Mouse (Mus musculus): ENCODE data around the gene Bcar1.

Gene Bcar1

DNA sequence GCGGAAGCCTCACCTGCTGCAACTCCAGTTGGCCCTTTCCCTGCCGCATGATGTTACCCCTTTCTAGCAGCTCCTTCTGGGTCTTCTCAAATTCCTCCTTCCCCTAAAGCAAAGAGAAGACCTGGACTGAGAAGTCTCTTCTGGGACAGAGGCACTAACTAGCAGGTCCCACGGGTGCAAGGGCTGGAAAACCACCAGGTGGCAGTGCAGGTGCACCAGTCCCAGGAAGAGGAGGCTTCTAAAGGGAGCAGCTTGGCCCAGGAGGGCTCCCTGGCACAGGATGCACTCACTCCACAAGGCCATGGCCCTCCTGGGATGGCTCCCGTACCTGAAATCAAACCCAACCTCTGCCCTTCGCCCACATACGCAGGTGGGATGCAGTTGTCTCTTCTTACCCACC is 31.0 kb downstream of the Bcar1 start:
- DNase-seq, result peak; percentile 79

DNA sequence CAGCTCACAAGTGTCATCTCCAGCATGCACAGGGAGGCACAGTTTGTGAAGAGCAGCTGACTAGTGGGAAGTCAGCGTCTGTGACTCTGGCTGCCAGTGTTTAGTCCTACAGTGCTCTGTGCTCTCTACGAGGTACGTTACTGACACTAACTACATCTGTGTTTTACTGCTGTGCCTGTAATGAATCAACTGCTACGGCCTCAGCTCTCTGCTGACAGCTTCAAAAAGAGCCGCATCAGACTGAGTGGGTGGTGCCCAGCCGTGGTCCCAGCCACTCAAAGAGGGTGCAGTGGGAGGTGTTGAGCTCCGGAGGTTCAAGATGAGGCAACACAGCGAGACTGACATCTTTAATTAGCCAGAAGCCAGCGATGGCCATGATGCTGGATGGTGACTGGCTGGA is 31.5 kb downstream of the Bcar1 start:
- DNase-seq, result no peak

DNA sequence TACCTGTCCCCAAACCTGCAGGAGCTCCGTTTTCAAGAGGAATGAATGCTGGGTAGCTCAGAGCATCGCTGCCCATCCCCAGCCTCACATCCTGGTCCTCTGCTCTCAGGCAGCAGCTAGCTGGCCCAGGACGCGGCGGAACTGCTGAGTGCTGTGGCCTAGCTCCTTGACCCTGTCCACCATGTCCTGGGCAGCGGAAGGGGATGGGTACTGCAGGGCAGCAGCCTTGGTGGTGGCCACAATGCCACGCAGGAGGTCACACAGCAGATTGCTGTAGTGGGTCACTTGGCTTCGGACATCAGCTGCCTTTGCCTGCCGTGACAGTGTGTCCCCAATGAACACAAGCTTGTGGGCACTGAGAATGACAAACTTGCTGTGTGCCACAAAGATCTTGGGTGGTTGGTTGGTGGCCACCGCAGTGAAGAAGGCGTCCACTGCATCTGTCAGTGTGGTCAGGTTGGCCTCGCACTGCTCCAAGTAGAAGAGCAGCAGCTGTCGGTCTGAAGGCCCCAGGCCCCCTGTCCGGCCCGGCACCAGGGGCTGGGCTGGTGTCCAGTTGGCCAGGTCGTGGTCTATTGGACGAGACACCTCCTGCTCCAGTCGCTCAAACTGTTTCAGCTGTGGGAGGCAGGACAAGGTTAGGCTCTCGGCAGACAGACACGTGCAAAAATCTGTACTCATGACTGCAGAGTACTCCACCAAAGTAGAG is 32.7 kb downstream of the Bcar1 start:
- no peak for DNase-seq

DNA sequence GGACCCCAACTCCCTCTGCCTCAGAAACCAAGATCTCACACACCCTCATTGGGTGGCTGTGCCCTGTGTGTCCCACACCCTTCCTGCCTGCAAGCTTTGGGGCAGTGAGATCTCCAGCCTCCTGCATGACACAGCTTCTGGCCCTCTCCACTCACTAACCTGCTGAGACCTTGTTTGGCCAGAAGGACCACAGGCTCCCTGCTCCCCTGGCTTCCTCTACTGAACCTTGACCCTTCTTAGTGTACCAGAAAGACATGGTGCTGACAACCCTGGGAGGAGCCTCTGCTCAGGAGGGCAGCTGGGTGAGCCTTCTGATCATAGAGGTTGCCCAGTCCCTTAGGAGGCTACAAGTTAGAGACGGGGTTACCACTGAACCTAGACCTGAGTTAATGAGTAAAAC is 34.4 kb downstream of the Bcar1 start:
- DNase-seq, result no peak

DNA sequence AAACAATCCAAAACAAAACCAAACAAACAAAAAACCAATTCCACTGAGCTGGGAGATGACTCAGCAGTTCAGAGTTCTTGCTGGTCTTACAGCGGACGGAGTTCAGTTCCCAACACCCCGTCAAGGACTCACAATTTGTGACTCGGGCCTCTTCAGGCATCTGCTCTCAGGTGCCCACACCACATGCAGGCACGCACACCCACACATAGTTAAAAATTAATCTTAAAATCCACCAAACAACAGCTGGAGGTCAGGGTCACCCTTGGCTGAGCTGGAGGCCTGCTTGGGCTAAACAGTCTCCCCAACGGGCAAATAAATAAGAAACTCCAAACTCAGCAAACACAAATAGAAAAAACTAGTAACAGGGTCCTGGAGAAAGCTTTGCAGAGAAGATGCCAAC is 35.3 kb downstream of the Bcar1 start:
- DNase-seq, result no peak

DNA sequence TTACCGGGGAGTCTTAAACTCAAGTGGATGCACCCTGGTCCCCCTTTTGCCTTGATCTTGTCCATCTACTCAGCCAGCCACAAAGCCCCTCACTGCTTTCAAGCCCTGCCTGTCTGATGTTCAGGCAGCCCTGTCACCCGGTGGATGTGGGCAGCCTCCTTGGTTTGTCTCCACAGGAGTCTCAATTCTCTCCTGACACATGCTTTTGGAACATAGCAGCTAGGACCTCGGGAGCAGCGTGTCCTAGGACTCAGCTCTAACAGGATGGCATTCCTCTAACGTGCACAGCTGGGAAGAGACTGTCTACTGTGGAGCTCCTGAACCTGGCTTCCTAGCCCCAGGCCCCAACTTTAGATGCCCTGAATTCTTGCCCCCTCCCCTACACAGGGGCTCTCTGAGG is 37.9 kb downstream of the Bcar1 start:
- DNase-seq, result no peak

DNA sequence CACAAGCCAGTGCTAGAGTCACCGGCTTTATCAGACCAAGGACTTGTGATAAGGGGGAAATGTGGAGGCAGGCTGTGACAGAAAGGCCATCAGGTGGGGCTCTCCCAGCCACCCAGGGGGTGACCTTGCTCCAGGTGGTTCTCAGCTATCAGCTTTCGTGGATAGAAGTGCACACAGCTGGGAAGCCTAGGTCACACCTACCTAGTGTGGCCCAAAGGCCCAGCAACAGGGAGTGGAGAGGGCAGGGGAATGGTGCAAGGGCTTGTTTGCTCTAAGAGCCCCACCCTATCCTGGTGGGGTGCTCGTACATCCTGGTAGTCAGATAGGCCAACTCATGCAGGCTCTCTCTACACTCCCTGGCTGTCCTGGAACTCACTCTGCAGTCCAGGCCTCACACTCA is 38.4 kb downstream of the Bcar1 start:
- DNase-seq, result no peak

DNA sequence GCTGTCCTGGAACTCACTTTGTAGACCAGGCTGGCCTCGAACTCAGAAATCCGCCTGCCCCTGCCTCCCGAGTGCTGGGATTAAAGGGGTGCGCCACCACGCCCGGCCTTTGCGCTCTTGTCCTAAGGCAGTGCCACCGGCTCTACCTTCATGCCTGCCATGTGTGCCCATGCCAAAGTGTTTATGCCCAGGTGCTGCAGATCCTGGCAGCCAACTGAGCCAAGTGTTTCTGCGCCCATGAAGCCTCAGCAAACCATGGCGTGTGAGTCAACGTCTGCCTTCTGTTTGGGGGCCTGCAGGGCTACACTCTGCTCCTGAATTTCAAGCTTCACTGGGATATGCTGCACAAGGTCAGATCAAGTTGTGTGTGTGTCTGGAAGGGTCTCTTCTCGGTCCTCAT is 39.0 kb downstream of the Bcar1 start:
- DNase-seq, result no peak

DNA sequence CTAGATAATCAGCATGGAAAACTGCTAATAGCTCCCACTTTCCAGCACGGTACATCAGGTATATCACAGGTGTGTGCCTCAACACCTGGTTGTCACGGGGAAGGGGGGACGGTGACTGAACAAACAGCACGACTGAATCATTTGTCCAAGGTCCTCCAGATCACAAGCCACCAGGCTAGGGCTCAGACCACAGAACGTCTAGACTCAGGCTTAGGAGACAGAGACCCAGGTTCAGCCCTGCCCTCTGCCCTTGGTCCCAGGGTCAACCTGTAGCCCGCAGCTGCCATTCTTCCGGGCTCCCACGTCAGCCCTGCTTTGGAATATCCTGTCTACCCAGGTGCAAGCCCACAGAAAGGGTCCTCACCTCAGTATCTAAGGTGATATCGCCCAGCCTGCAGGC is 42.2 kb downstream of the Bcar1 start:
- no peak for DNase-seq

DNA sequence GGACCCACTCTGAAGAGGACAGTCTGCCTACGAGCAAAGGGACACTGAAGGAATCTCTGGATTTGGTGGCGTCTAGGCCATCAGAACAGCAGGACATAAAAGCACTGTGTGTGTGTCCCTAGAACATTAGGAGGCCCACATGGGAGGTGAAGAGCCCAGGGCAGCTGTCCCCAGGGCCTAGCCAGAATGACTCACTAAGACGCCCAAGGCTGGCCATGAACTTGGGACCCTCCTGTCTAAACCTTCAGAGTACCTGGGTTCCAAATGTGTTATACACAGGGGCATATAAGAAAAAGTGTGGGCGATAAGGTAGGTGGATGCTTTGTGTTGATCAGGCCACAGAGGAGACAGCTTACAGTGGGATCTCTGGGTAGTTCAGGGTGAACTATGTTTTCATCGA is 42.9 kb downstream of the Bcar1 start:
- no peak for DNase-seq

DNA sequence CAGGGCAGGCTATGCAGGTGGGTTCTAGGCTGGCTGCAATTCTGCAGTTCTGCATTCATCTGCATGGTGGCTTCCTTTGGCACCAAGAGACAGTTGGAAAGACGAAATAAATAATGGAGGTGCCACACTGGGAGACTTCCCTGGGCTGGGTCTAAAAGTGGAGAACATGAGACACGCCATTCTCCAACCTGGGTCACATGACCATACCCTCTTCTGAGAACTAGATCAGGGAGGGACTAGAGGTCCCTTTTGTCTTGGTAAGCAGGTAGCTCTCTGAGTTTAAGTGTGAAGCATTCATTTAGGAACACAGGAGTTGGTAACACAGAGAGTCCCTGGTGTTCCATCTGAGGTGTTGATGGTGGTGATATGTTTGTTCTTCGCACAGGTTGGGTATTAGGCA is 43.4 kb downstream of the Bcar1 start:
- DNase-seq, result no peak

DNA sequence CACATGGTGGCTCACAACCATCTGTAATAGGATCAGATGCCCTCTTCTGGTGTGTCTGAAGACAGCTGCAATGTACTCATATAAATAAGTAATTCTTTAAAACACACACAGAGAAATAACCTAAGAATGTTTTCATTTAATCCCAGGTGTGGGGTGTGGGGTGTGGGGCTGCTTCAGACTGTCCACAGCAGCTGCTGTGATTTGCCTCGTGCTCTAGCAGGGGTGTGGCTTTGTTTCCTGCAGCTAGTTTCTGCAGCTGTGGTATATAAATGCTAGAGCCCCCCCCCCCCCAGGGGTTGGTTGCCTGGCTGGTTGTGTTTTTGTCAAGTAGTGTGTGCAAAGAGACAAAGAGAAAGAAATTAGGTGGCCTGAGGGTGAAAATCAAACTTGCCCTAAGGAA is 44.6 kb downstream of the Bcar1 start:
- no peak for DNase-seq

DNA sequence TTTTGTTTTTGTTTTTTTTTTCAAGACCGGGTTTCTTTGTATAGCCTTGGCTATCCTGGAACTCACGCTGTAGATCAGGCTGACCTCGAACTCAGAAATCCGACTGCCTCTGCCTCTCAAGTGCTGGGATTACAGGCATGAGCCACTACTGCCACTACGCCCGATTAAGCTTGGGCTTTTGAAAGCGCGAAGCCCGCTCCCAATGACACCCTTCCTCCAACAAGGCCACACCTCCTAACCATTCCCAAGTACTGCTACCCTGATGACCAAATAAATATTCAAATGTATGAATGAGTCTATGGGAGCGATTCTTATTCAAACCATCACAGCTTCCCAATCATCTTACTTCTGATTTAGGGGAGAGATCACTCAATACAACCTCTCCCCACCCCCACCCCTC is 46.0 kb downstream of the Bcar1 start:
- DNase-seq, result no peak

DNA sequence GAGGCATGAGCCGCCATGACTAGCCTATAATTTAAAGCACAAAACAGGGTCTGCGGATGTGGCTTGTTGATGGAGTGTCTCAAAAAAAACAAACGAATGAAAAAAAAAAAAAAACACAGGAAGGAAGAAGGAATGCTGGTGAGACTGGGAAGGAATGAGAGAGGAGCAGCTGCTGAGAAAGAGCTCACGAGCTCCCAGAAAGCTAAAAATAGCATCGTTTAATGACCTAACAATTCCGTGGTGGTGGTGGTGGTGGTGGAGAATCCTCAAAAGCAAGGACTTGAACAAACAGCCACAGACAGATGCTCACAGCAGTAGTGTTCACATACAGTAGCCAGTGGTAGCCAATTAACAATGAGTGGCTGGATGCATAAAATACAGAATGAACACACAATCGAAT is 48.2 kb downstream of the Bcar1 start:
- no peak for DNase-seq

DNA sequence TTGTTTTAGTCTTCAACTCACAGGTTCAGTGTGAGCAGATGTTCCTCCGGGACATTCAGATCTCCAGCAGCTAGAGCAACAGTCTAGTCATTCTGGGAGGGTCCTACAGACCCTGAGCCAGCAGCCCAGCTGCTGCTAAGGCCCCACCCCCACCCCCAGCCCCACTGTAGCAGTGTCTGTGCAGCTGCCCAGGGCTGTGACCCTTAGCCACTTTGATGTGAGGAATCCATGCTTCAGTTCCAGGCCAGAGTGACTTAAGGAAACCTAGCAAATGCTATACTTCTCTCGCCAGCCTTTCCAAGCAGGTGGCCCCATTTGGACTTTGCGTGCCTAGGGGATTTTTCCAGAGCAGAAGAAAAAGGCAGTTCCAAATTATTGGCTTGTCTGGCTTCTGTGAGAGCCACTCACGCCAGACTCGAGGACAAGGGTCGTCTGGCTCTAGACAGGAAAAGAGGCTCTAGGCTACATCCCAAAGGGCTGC is 50.3 kb downstream of the Bcar1 start:
- no peak for DNase-seq

DNA sequence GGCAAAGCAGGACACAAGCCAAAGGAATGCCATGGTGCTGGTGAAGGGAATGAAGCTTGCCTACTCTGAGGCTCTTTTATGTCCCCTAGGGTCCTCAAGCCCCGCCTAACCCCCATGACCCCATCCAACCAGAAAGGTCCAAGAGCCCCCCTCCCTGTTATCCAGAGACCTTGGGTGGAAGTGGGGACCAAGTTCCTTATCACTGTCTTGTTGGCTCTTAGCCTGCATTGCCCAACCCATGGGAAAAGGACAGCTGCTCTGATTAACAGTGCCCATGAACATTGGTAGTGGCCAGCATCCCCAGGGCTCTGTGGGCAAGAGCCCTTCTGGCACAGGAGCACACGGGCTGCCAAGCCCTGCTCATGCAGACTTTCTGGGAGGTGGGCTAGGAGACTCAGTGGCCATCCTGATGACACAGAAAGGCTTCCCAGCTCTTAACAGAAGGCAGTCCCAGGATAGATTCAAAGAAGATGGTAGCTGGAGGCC is 52.6 kb downstream of the Bcar1 start, which contains the start of gene Ctrb1:
Gene Ctrb1, minus strand, starts transcription at position 51 of the 486 bp plus-strand sequence.
- no peak for DNase-seq

DNA sequence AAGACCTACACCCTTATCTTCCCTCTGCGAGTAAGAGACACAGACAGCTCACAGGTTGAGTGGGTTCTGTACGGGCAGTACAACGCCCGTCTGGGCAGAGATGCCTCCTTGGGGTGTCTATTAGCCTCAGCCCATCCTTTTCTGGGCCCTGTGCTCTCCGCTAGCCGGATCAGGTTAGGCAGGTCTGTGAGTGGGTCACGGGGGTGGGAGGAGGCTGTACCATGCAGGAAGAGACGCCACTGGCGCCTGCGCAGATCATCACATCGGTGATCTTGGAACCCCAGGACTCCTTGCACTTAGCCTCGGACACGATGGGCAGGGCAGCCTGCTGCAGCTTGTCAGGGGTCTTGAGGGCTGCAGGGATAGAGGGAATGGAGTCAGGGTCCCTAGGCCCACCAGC is 56.7 kb downstream of the Bcar1 start:
- DNase-seq, result no peak

DNA sequence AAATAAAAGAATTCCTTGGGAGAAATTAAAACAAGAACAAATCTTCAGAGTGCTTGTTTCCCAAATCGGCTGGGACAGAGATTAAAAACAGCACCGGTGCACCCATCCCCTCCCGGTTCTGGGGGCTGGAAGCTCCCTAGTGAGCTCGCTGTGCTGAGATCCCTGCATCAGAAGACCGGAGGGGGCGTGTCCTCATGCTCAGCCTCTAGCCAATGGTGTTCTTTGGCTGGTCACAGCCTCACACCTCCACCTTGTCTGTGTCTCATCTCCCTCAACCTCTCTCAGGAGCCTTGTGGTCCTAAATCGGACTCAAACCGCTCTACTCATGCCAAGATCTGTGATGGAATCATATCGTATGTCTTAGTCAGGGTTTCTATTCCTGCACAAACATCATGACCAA is 61.1 kb downstream of the Bcar1 start:
- DNase-seq, result no peak

DNA sequence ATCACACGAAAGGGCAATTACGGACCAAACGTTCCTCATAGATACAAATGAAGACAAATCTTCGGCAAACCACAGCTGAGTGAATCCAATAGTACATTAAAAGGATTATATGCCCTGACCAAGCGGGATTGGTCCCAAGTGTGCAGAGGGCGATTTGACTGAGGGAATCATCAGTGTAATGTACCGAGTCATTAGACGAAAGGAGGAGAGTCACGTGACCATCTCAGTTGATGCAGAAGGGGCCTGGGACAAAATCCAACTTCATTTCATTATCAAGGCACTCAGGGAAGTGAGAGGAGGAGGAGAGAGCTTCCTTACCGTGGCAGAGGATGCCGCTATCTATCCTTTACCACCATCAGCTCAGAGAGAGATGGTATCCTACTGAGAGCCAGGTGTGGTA is 62.5 kb downstream of the Bcar1 start:
- no peak for DNase-seq

DNA sequence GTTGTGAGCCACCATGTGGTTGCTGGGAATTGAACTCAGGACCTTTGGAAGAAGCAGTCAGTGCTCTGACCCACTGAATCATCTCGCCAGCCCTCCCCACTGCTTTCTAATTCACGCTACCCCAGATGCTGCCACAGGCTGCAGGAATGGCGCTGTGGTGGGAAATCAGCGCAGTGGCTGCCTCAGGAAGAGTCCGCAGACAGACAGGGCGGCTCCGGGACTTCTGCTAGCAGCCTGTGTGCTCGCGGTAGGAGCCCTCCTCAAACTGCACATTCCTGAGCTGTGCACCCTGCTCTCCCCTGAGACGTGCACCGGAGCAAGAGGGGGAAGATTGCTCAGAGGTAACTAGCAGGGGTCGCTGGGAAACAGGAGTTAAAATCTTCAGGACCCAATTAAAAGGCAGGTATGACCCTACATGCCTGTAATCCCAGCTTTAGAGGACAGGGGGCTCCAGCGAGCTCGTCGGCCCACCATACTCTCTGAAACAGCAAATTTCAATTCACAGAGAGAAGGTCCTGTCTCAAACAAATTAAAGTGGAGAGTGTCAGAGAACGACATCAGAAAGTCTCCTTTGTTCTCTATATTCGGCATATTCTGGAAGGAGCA is 63.1 kb downstream of the Bcar1 start:
- DNase-seq, result peak; percentile 36

DNA sequence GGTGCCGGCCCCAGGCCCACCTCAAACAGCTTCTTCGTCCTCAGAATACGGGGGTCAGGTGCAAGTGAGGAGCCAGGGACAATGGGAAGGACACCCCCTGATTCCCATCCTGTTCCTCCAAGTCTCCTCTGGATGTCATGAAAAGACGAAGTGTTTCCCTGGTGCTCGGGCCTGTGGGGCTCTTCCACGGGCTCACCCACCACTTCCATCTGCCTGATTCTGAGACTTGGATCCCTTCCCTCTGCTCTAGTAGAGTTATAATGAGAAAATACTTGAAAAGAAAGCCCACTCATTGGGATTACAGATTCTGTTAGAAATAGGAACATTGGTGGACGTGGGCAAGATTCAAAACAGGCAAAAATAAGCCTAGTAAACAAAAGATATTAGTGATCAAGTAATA is 64.8 kb downstream of the Bcar1 start:
- no peak for DNase-seq

DNA sequence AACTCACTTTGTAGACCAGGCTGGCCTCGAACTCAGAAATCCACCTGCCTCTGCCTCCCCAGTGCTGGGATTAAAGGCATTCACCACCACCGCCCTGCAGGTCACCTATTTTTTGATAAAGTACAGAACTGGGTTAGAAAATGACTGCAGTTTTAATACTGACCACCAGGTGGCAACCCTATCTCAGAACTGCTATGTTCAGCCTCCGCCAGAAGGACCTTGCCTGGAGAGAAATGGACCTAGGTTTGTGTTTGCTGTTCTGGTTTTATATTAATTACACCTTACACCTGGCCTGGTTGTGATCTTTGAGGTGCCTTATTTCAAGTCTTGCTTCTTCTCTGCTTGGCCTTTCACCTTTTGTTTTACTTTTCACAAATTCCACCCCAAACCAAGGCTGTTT is 65.5 kb downstream of the Bcar1 start:
- DNase-seq, result peak; percentile 53

DNA sequence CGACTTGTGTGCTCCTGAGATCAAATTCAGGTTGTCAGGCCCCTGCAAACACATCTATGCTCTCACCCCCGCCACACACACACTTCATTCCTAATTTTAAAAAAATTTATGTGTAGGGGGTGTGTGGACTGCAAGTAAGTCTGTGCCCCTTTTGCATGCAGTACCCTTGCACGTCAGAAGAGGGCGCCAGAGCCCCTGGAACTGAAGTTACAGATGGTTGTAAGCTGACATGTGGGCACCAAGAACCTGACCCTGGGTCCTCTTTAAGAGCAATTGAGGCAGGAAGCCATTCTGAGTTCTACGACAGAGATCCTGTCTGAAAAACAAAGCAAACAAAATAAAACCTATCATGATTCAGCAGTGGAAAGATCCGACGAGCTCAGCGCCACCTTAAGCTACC is 67.4 kb downstream of the Bcar1 start:
- peak; percentile 68 for DNase-seq

DNA sequence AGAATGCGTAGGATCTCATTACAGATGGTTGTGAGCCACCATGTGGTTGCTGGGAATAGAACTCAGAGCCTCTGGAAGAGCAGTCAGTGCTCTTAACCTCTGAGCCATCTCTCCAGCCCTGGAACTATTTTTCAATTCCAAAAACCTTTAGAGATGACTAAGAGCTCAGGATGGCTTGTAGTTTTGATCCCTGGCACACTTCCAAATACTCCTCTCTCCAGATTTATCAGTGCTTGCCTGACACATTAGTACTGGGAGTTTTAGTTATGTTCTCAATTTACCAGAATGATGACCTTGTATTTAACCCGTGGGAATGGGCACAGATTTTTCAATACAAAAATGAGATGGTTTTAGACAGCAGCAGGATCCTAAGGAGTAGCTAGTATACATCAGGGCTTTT is 76.9 kb downstream of the Bcar1 start:
- no peak for DNase-seq

DNA sequence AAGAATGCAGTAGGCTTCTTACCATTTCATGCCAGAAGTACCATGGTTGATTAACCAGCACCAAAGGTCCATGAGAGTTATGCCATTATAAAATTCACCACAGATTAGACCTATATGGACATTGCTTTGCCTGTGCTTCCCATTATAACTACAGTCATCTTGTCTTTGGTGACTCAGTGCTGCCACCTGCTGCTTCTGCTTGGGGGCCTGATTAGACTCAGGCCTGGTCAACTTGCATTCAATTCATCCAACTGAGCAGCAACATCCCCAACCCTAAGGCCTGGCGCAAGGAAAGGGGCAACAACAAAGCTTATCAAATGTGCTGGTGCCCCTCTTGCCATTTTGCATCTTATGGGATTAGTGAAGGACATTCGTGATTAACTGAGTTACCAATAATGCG is 81.1 kb downstream of the Bcar1 start:
- peak; percentile 74 for DNase-seq

All from thymus, postnatal 4 days (tissue).